Mouse (Mus musculus) megakaryocyte-erythroid progenitor cell, adult 5-6 weeks (primary cell): ENCODE results near the gene Rps17. TPM values are rescaled to one million over a fixed set of nuclear protein-coding genes. Genes with fewer than 3 reads are reported as not detected.

Source experiments
- ATAC-seq: replicated peaks from 2 replicates; pipeline ENCODE4 v1.8.0; 2016; ENCODE audit warnings: mild to moderate bottlenecking, inconsistent platforms; ENCODE audit not compliant: severe bottlenecking, poor library complexity, low FRiP score, low TSS enrichment
- total RNA-seq, 2 experiments: library from RNA; stranded (forward) in 1 of 2; stranded (reverse) in 1 of 2; fragments of 200-1000, 215-1000 nt in 1 of 2; fragments of >200 nt in 1 of 2; fragmentation: Nextera tagmentation in 1 of 2; gene quantifications; 2 replicates each; pipeline ENCODE4 v1.2.3; 2014 to 2017

Gene Rps17
- total RNA-seq, 2 experiments from 2014 or later, result 4,315 to 4,933 TPM

DNA sequence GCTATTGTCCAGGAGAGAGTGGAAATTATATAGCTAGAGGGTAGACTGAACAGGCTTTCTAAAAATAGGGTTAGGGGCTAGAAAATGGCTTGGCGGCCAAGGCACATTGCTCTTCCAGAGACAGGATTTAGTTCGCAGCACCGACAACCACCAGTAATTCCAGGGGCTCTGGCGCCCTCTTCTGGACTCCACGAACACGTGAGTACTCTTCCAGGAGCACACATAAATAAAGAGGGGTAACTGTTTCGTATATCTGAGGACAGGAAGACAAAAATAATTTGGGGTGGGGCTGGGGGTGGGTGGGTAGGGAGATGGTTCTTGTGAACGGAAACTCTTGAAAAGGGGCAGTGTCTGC is 8.6 kb downstream of the Rps17 start:
- no peak for ATAC-seq

DNA sequence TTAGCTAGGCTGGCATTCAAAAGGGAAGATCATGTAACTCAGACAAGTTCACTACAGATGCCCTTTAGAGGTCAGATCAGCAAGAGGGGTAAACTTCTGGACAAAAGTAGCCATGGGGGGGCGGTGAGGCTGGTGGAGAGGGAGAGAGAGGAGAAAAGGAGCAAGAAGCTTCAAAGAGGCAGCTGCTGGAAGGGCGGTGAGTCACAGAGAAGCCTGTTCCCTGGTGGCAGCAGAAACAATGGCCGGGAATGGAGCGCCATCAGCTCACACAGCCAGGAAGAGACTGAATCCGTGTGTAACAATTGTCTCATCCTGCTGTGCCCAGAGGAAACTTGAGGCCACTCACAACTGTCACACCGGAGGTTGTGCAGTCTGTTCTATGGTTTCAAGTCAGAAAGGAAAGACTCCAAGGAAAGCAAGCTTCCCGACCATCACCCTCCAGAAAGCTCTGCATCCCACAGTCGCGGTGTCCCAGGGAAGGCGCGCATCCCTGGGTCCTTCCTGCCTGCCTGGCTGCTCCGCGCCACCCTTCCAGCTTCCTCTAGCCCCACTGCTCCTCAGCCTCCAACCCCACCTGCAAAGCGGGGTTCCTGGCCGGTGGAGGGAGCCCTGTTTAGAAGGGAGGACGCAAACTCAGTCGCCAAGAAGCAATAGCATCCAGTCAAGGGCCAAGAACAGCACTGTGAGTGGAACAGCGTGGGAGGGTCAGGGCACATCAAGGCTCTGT is 9.2 kb downstream of the Rps17 start:
- no peak for ATAC-seq

DNA sequence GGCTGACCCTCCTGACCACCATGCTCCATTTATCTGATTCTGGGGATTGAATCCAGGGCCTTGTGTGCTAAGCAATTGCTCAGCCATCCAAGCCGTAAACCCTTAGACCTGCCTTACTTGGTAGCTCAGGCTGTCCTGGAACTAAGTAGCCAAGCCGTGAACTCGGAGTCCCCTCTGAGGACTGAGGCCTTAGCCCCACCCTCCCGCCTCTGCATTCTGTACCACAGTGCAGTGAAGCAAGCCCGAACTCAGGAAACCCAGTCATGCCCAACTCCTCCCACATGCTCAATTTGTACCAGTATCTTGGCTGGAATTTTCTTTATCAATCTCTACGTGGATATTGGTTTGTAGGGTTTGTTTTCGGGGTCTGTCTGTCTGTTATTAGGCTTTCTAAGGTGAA is 13.2 kb downstream of the Rps17 start:
- no peak for ATAC-seq

DNA sequence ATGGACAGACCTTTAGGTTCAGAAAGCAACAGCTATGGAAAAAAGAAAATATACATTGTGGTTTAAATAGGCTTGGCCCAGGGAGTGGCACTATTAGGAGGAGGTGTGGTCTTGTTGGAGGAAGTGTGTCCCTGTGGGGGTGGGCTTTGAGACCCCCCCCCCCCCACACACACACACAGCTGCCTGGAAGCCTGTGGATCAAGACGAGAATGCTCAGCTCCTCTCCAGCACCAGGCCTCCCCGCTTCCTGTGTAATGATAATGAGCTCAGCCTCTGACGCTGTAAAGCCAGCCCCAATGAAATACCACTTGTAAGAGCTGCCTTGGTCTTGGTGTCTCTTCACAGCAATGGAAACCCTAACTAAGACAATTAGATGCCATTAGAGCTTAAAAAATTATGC is 14.3 kb downstream of the Rps17 start:
- no peak for ATAC-seq

DNA sequence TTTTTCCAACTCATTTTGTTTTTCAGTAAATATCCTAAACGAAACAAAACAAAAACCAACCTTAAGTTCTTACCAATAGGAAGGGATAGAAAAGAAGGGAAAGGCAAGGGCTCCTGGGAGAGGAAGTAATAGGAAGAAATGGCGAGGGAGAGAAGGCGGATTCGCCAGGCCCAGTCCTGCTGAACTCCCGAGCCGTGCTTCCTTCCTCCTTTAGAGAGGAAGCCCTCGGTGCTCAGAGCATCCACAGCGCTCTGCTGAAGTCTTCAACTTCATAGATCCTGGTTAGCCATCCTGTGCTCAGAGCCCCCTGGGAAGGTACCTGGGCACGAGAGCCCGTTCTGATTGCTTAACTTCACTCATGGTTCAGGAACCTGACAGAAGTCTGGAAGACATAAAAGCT is 17.4 kb downstream of the Rps17 start:
- no peak for ATAC-seq

DNA sequence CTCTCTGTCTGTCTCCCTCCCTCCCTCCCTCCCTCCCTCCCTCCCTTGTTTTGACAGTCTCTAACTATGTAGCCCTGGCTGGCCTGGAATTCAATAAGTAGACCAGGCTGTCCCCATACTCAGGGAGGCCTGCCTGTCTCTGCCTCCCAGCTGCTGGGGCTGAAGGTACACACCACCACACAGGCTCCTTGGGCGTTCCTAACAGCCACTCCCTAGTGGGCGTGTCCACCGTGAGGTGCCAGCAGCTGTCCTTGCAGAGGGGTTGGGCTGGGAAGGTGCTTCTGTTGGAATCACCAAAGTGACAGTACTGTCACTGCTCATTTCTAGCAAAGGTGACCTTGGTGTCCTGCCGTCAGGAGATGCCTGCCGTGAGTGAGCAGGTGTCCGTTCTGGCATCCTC is 18.2 kb downstream of the Rps17 start:
- ATAC-seq, result peak; percentile 76

DNA sequence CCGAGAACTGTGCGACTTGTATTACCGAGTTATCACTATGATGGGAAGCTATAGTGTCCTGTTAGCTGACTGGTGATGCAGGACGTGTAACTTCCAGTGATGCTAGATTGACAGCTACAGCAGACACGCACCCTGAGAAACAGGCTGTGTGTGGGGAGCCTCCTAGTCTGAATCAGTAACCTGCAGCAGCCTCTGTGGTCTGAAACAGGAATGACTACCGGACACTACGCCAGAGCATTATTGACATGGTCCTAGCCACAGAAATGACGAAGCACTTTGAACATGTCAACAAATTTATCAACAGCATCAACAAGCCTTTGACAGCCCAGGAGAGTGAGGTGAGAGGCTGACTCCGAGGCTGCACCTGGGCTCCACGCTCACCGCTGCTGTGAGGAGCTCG is 19.0 kb downstream of the Rps17 start:
- ATAC-seq, result no peak

DNA sequence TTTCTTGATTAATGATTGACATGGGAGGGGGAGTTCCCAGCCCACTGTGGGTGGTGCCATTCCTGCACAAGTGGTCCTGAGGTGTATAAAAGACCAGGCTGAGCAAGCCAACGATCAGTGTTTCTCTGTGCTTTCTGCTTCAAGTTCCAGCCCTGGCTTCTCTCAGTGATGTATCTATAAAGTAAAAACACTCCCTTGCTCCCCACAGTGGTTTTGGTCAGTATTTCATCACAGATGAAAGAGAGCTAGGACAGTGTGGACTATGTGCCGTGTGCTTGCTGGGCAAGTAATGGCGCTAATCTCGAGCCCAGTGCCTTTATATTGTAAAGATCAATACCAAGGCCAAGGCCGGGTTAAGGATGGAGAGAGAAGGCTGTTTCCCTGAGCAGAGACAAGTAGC is 23.3 kb downstream of the Rps17 start:
- ATAC-seq, result no peak

DNA sequence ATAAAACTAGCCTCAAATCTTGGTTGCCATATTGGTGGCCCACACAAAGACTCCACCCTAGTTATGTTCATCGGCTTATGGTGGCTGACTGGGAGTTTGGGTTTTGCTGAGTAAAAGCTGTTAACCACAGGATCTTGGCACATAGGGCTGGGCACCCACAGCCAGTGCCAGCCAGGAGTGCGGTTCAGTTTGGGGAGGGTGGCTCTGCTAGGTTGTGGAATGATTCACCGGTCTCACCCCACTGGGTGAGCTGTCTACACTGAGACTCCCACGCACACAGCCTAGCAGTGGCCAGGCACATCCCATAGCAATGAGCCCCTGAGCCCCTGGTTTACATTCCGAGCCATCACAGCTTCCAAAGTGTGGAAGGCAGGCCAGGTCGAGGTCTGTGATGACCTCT is 25.3 kb downstream of the Rps17 start:
- 0 out of 2 replicates have a peak, but pooled peaks have one; percentile 48 for ATAC-seq

DNA sequence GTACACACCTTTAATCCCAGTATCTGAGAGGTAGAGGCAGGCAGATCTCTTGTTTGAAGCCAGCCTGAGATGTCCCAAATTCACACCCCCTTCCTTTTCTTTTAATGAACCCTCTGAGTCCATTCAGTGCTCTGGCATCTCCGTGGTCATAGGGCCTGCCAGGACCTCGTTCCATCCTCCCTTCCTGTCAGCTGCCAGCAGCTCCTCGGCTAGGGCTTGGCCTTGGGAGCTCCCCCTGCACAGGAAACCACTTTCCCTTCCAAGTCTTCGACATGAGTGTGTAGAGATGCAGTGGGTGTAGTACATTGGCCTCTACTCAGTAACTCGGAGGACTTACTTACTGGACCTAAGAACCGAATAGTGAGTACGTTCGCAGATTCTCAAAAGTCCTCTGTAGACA is 29.5 kb downstream of the Rps17 start:
- no peak for ATAC-seq

DNA sequence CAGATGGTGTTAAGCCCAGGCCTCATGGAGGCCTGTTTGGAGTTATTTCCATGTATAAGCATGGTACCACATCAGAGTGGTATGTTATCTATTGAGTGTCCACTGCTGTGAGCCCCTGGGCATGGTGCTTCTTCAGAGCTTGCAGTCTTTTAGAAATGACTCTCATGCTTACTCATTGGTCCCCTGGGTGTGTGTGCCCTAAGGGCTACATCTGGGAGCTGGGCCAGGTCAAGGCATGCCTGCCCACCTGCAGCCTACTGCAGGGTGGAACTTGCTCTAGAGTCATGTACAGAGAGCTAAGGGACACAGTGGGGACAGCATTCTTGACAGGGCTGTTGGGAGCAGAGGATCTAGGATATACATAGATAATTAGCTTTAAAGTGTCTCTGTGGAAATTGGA is 33.5 kb downstream of the Rps17 start:
- no peak for ATAC-seq

DNA sequence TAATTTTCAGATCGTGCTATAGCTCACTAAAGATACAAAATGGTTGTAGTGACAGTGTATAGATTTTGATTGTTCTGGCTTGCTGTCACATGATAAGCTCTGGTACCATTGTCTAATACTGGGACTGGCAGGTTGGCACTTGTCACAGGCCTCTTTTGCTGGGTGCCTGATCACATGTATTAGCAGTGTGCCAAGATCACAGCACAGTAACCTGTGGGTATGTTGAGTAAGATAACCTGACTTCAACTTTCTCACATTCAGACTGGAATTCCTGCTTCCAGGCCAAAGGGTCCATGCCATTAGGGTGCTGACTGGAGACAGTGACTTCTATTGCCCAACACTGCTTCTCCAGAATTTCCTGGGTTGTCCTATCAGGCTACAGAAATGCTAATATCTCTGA is 33.9 kb downstream of the Rps17 start:
- ATAC-seq, result no peak

DNA sequence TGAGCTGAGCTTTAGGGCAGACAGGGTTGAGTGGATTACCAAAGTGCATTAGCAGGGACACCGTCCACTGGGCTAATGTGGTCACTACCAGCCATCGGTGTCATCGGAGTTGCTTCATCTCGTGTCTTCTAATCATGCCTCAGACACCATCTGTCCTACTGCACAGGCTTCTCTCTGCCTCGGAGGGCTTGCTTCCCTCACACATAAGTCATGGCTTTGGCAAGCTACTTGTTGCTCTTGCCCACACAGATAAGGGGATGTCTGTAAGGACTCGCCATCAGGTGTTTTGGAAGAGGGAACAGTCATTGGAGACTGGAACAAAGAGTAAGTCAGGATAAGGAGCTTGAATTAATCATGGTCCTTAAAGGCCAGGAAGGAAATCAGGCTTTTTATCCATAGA is 35.8 kb downstream of the Rps17 start:
- no peak for ATAC-seq

DNA sequence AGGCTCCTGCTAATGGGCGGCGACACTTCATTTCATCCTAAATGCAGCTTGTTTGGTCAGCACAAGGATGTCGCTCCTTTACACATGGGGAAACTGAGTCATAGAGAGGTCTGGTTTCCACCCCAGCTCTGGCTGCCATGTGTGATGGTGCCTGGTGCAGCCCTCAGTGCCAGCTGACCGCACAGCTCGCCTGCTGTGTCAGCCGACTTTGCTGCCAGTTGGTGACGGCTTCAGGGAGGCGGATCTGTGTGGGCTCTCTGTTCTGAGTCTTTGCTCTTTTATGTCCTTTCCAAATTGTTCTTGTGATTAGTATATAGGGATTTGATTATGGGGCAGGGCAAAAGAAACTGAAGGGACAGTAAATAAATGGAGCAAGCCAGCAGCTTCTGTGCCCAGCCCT is 37.3 kb downstream of the Rps17 start:
- no peak for ATAC-seq

DNA sequence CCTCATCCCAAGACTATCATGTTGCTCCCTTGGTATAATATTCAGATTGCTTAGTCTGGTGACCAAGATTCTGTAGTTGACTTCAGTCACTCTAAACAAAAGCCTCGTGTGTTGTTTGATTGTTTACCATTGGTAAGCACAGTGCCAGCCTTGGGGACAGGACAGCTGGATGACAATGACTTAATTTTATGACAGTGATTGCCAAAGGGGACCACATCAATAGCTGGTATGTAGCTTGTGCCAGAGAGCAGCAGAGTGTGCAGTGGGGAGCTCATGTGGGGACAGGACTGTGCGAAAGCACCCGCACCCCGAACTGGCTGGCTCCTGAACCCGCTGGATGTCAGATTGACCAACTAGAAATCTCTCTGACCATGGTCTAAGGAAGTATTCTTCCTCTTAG is 40.4 kb downstream of the Rps17 start:
- no peak for ATAC-seq

DNA sequence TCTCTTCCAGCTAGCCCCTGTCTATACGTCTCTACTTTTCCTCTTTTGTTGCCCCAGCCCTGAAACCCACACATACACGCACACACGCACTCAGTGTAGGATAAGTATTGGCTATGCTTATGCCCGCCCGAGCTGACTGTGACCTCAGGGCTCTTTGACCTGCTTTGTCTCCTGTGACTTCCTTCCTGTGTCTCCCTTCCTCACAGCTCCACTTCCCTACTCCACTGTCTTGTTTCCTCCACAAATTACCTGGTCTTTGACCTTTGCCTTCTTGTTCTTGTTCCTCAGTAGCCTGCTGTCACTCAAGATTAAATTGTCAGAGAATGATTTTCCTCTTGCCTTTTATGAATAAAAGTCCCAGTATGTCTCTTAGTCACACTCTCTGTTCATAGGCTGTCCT is 41.0 kb downstream of the Rps17 start:
- no peak for ATAC-seq

DNA sequence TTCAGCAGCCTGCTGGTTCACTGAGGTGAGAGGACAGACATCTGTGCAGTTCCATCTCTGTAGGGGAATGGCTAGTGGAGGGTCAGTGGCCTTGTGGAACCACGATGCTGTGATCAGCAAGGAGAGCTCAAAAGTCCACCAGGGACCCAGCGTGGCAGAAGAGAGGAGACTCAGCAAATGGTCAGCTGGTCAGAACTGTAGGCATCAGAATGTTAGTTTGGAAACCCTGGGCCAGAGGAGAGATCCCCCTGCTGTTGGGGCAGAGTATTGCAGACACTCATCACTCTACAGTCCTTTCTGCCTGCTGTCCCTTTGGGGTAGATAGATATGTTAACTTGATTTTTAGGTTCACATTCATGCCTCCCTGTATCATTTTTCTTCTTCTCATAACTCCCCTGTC is 41.4 kb downstream of the Rps17 start:
- ATAC-seq, result peak; percentile 59; the same call in 1 of the 2 replicates

DNA sequence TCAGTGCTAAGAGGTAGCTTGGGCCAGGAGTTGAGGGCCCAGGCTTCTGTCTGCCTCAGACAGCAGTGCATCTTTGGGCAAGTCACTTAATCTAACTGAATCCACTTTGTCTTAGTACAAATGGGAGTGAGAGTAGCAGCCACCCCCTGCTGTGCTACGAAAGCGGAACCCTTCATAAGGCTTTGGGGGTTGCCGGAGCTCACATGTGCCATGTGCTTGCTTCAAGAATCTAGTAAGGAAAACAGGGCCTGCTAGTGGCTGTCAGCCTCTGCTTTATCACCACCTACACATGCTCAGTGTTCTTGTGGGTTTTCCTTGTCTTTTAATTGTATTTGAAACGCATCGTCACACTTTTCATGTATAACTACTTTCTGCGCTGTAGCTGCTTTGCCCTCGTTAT is 43.7 kb downstream of the Rps17 start:
- no peak for ATAC-seq

DNA sequence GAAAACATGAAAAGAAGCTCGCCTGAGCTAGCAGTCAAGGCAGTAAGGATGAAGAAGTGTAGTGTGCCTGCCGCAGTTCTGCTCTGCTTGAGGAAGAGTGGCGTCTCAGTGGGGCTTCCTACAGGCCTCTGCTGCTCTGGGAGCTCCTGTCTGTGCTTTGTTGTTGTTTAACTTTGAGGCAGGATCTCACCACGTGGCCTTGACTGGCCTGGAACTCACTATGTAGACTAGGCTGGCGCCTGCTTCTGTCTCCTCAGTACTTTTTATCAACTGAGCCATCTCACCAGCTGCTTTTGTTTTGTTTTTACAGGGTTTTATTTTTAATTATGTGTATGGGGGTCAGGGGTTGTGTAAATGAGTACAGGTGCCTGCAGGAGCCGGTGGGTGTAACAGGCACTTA is 46.8 kb downstream of the Rps17 start:
- no peak for ATAC-seq

DNA sequence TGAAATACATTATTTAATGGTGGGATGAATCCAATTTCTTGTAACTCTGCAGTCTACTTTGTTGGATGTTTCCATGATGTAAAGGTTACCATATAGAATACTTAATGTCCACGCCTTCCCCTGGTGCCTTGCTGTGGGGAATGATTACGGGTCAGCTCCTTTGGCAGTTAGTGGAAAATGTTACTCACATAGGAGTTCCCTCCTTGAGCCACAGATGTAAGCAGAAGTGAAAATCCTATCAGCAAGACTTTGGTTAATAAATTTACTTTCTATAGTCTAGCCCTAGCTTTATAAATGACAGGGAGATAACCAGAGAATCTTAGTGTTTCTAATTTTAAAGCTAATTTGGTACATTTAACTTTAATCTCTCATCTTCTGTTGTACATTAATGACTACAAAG is 49.9 kb downstream of the Rps17 start:
- ATAC-seq, result no peak
